Mouse (Mus musculus) spleen, postnatal 10 days (tissue): Measurements from ENCODE around the gene Fcamr.

Experiments used
- DNase-seq, 2 experiments: peaks; one replicate each; pipeline ENCODE4 v3.0.0; 2021 to 2022; ENCODE audit warnings: low spot score in 2 of 2

The Fcamr gene

GRCm38 (mm10) chr1:130800602-130801001 lies at the start of gene Fcamr:
Gene Fcamr (plus strand): TSS chr1:130800902.
- peak in 1 of 2 experiments; percentile 8 for DNase-seq

GRCm38 (mm10) chr1:130759689-130760088 lies 41.0 kb upstream of the Fcamr start:
- no peak for DNase-seq

GRCm38 (mm10) chr1:130761597-130761996 lies 39.1 kb upstream of the Fcamr start:
- DNase-seq: no peak

- DNase-seq: no peak
These were observed 38.5 kb upstream of the Fcamr start for GRCm38 (mm10) chr1:130762045-130762760.

GRCm38 (mm10) chr1:130764027-130764461 lies 36.7 kb upstream of the Fcamr start:
- no peak for DNase-seq

- no peak for DNase-seq
These were observed 33.6 kb upstream of the Fcamr start for GRCm38 (mm10) chr1:130767066-130767465.

- no peak for DNase-seq
These were observed 30.8 kb upstream of the Fcamr start for GRCm38 (mm10) chr1:130769925-130770324.

- DNase-seq: no peak
These were observed 30.2 kb upstream of the Fcamr start for GRCm38 (mm10) chr1:130770487-130770886.

- no peak for DNase-seq
These were observed 29.7 kb upstream of the Fcamr start for GRCm38 (mm10) chr1:130770981-130771494.

GRCm38 (mm10) chr1:130775234-130775633 lies 25.5 kb upstream of the Fcamr start:
- no peak for DNase-seq

- no peak for DNase-seq
These were observed 24.9 kb upstream of the Fcamr start for GRCm38 (mm10) chr1:130775691-130776331.

- DNase-seq: no peak
These were observed 24.1 kb upstream of the Fcamr start for GRCm38 (mm10) chr1:130776645-130777044.

GRCm38 (mm10) chr1:130779867-130780266 lies 20.8 kb upstream of the Fcamr start:
- no peak for DNase-seq

GRCm38 (mm10) chr1:130784054-130784453 lies 16.6 kb upstream of the Fcamr start:
- DNase-seq: peak in 1 of 2 experiments; percentile 54

GRCm38 (mm10) chr1:130787001-130787400 lies 13.7 kb upstream of the Fcamr start:
- peak in 1 of 2 experiments; percentile 20 for DNase-seq

GRCm38 (mm10) chr1:130789512-130790451 lies 10.9 kb upstream of the Fcamr start:
- DNase-seq: no peak

GRCm38 (mm10) chr1:130795331-130795730 lies 5.4 kb upstream of the Fcamr start:
- no peak for DNase-seq

- peak; percentile 42 to 80 for DNase-seq
These were observed 3.6 kb upstream of the Fcamr start for GRCm38 (mm10) chr1:130796967-130797684.

GRCm38 (mm10) chr1:130798037-130798436 lies 2.7 kb upstream of the Fcamr start:
- DNase-seq: no peak

- no peak for DNase-seq
These were observed 2.2 kb upstream of the Fcamr start for GRCm38 (mm10) chr1:130798551-130798950.

- no peak for DNase-seq
These were observed 1.3 kb upstream of the Fcamr start for GRCm38 (mm10) chr1:130799399-130799798.
